Mouse (Mus musculus): ENCODE results near the gene Scaf1. TPM values are rescaled to one million over a fixed set of nuclear protein-coding genes. Genes with fewer than 3 reads are reported as not detected.

Gene Scaf1
- polyA plus RNA-seq, 1 experiment from 2014 or later = 47.2 TPM

GRCm38 (mm10) chr7:45037720-45038361 is 21.7 kb upstream of the Scaf1 start:
- Histone ChIP-seq H3K4me1 (replicated peaks) (no peaks in the 10 kb centered on the region), H3K9me3 (no peaks in the 10 kb centered on the region), H3K4me3 (no peak overlapping the region), H3K9ac (no peak overlapping the region), H3K27me3 (no peaks in the 10 kb centered on the region), H3K27ac (replicated peaks) (no peak overlapping the region), H3K4me2 (no peak overlapping the region), H3K36me3 (peaks cover 100% of the 10 kb centered on the region)
- WGBS = 72% methylated on average over 7 of the region's 7 CpGs
- no peak for ATAC-seq (ENCODE audit: low read depth)

- Histone ChIP-seq H3K9me3 (no peaks in the 10 kb centered on the region), H3K9ac (no peak overlapping the region), H3K4me3 (no peak overlapping the region), H3K27ac (replicated peaks) (no peak overlapping the region), H3K4me1 (replicated peaks) (no peaks in the 10 kb centered on the region), H3K27me3 (no peaks in the 10 kb centered on the region), H3K36me3 (peaks cover 100% of the 10 kb centered on the region), H3K4me2 (no peak overlapping the region)
- no peak for ATAC-seq (ENCODE audit: low read depth)
- WGBS = 91% methylated on average over 11 of the region's 11 CpGs
These were observed 20.5 kb upstream of the Scaf1 start for GRCm38 (mm10) chr7:45036702-45037101.

GRCm38 (mm10) chr7:45035631-45036030 is 19.5 kb upstream of the Scaf1 start:
- no peak for ATAC-seq (ENCODE audit: low read depth)
- Histone ChIP-seq H3K4me1 (replicated peaks) (no peaks in the 10 kb centered on the region), H3K4me2 (no peak overlapping the region), H3K4me3 (no peak overlapping the region), H3K9ac (no peak overlapping the region), H3K36me3 (peaks cover 100% of the 10 kb centered on the region), H3K27ac (replicated peaks) (no peak overlapping the region), H3K9me3 (no peaks in the 10 kb centered on the region), H3K27me3 (no peaks in the 10 kb centered on the region)
- WGBS = 95% methylated on average over 3 of the region's 3 CpGs

GRCm38 (mm10) chr7:45033722-45034359 is 17.7 kb upstream of the Scaf1 start:
- Histone ChIP-seq H3K9me3 (no peaks in the 10 kb centered on the region), H3K4me2 (no peak overlapping the region), H3K27me3 (no peaks in the 10 kb centered on the region), H3K9ac (no peak overlapping the region), H3K4me1 (replicated peaks) (no peaks in the 10 kb centered on the region), H3K27ac (replicated peaks) (no peak overlapping the region), H3K4me3 (no peak overlapping the region), H3K36me3 (peaks cover 100% of the 10 kb centered on the region)
- no peak for ATAC-seq (ENCODE audit: low read depth)
- 95% methylated on average over 19 of the region's 19 CpGs for WGBS

- no peak overlapping the region for H3K27ac ChIP-seq (replicated peaks)
- no peak overlapping the region for H3K4me3 ChIP-seq
- ATAC-seq (ENCODE audit: low read depth) = no peak
- no peaks in the 10 kb centered on the region for H3K9me3 ChIP-seq
- H3K36me3 ChIP-seq = peaks cover 93% of the 10 kb centered on the region
- H3K4me2 ChIP-seq = no peak overlapping the region
- H3K9ac ChIP-seq = no peak overlapping the region
- 96% methylated on average over 8 of the region's 8 CpGs for WGBS
- no peaks in the 10 kb centered on the region for H3K27me3 ChIP-seq
- H3K4me1 ChIP-seq (replicated peaks) = peaks cover 11% of the 10 kb centered on the region
These were observed 14.7 kb upstream of the Scaf1 start for GRCm38 (mm10) chr7:45030857-45031256.

- Histone ChIP-seq H3K27me3 (no peaks in the 10 kb centered on the region), H3K9ac (no peak overlapping the region), H3K27ac (replicated peaks) (no peak overlapping the region), H3K4me1 (replicated peaks) (peaks cover 16% of the 10 kb centered on the region), H3K9me3 (no peaks in the 10 kb centered on the region), H3K4me3 (no peak overlapping the region), H3K4me2 (no peak overlapping the region), H3K36me3 (peaks cover 85% of the 10 kb centered on the region)
- ATAC-seq (ENCODE audit: low read depth) = no peak
- 89% methylated on average over 6 of the region's 6 CpGs for WGBS
These were observed 13.8 kb upstream of the Scaf1 start for GRCm38 (mm10) chr7:45029995-45030394.

GRCm38 (mm10) chr7:45028351-45028750 is 12.2 kb upstream of the Scaf1 start:
- no peak for ATAC-seq (ENCODE audit: low read depth)
- no peaks in the 10 kb centered on the region for H3K9me3 ChIP-seq

GRCm38 (mm10) chr7:45027761-45028160 is 11.6 kb upstream of the Scaf1 start:
- Histone ChIP-seq H3K4me1 (replicated peaks) (peaks cover 16% of the 10 kb centered on the region), H3K27ac (replicated peaks) (no peak overlapping the region), H3K27me3 (no peaks in the 10 kb centered on the region), H3K4me3 (no peak overlapping the region), H3K9ac (no peak overlapping the region), H3K9me3 (no peaks in the 10 kb centered on the region), H3K4me2 (no peak overlapping the region), H3K36me3 (peaks cover 62% of the 10 kb centered on the region)
- WGBS = 98% methylated on average over 9 of the region's 9 CpGs
- ATAC-seq (ENCODE audit: low read depth) = no peak

More at GRCm38 (mm10) chr7:45028351-45028750, 12.2 kb upstream of the Scaf1 start:
- H3K4me2 ChIP-seq = no peak overlapping the region
- H3K4me3 ChIP-seq = no peak overlapping the region
- peaks cover 16% of the 10 kb centered on the region for H3K4me1 ChIP-seq (replicated peaks)
- peaks cover 68% of the 10 kb centered on the region for H3K36me3 ChIP-seq
- 95% methylated on average over 11 of the region's 11 CpGs for WGBS
- H3K9ac ChIP-seq = no peak overlapping the region
- no peaks in the 10 kb centered on the region for H3K27me3 ChIP-seq
- no peak overlapping the region for H3K27ac ChIP-seq (replicated peaks)

GRCm38 (mm10) chr7:45026256-45026655 is 10.1 kb upstream of the Scaf1 start:
- Histone ChIP-seq H3K27ac (replicated peaks) (peak overlapping the region; percentile 56), H3K9me3 (no peaks in the 10 kb centered on the region), H3K36me3 (peaks cover 47% of the 10 kb centered on the region), H3K9ac (no peak overlapping the region), H3K27me3 (no peaks in the 10 kb centered on the region), H3K4me2 (no peak overlapping the region), H3K4me3 (no peak overlapping the region), H3K4me1 (replicated peaks) (peaks cover 16% of the 10 kb centered on the region)
- 0 out of 2 replicates have a peak, but pooled peaks have one; percentile 41 for ATAC-seq (ENCODE audit: low read depth)
- 33% methylated on average over 2 of the region's 2 CpGs for WGBS

- 86% methylated on average over 8 of the region's 8 CpGs for WGBS
- Histone ChIP-seq H3K27ac (replicated peaks) (peak overlapping the region; percentile 56; the same call in 1 of the 2 replicates), H3K9me3 (no peaks in the 10 kb centered on the region), H3K4me2 (no peak overlapping the region), H3K36me3 (peaks cover 42% of the 10 kb centered on the region), H3K9ac (no peak overlapping the region), H3K4me3 (no peak overlapping the region), H3K4me1 (replicated peaks) (peaks cover 16% of the 10 kb centered on the region), H3K27me3 (no peaks in the 10 kb centered on the region)
- no peak for ATAC-seq (ENCODE audit: low read depth)
These were observed 9.5 kb upstream of the Scaf1 start for GRCm38 (mm10) chr7:45025601-45026220.

GRCm38 (mm10) chr7:45024281-45025248 is 8.4 kb upstream of the Scaf1 start:
- Histone ChIP-seq H3K4me1 (replicated peaks) (peaks cover 16% of the 10 kb centered on the region), H3K9me3 (no peaks in the 10 kb centered on the region), H3K27me3 (no peaks in the 10 kb centered on the region), H3K9ac (no peak overlapping the region), H3K36me3 (peaks cover 30% of the 10 kb centered on the region), H3K4me3 (no peak overlapping the region), H3K27ac (replicated peaks) (peak overlapping the region; percentile 56; the same call in 1 of the 2 replicates), H3K4me2 (no peak overlapping the region)
- ATAC-seq (ENCODE audit: low read depth) = no peak
- 90% methylated on average over 15 of the region's 15 CpGs for WGBS
